Mouse (Mus musculus) thymus, postnatal 36 days (tissue): ENCODE data around the gene Inpp1.

Experiments used
- DNase-seq, 2 experiments: peaks; one replicate each; pipeline ENCODE4 v3.0.0; 2022; ENCODE audit warnings: mixed read lengths in 2 of 2

The Inpp1 gene

GRCm38 (mm10) chr1:52792701-52793100 lies 24.8 kb downstream of the Inpp1 start:
- no peak for DNase-seq

GRCm38 (mm10) chr1:52787254-52787653 lies 30.2 kb downstream of the Inpp1 start:
- no peak for DNase-seq

- DNase-seq: no peak
These were observed 52.0 kb downstream of the Inpp1 start for GRCm38 (mm10) chr1:52765176-52766111.

GRCm38 (mm10) chr1:52763894-52764809 lies 53.3 kb downstream of the Inpp1 start:
- DNase-seq: peak; percentile 13 to 36

GRCm38 (mm10) chr1:52758174-52758573 lies 59.3 kb downstream of the Inpp1 start:
- DNase-seq: no peak

- no peak for DNase-seq
These were observed 63.2 kb downstream of the Inpp1 start for GRCm38 (mm10) chr1:52754331-52754730.

GRCm38 (mm10) chr1:52753828-52754227 lies 63.7 kb downstream of the Inpp1 start:
- DNase-seq: no peak

GRCm38 (mm10) chr1:52752706-52753105 lies 64.8 kb downstream of the Inpp1 start:
- DNase-seq: no peak

- DNase-seq: no peak
These were observed 65.9 kb downstream of the Inpp1 start for GRCm38 (mm10) chr1:52751634-52752033.

GRCm38 (mm10) chr1:52749978-52750377 lies 67.5 kb downstream of the Inpp1 start:
- DNase-seq: no peak

- DNase-seq: peak; percentile 57 to 69
These were observed 69.2 kb downstream of the Inpp1 start for GRCm38 (mm10) chr1:52748260-52748659.

- no peak for DNase-seq
These were observed 74.9 kb downstream of the Inpp1 start for GRCm38 (mm10) chr1:52742567-52742966.
